Mouse (Mus musculus) B cell, adult 2 months (primary cell): ENCODE measurements around the gene Dusp16.
"Not testable (repeated sequence)": the region's sequence is repeated elsewhere in the genome, so short reads cannot be mapped to it uniquely, and the experiment has no call there.

Experiments
- DNase-seq, 2 experiments: peaks; one replicate each; pipeline ENCODE4 v3.0.0; 2022

Dusp16 gene

DNA sequence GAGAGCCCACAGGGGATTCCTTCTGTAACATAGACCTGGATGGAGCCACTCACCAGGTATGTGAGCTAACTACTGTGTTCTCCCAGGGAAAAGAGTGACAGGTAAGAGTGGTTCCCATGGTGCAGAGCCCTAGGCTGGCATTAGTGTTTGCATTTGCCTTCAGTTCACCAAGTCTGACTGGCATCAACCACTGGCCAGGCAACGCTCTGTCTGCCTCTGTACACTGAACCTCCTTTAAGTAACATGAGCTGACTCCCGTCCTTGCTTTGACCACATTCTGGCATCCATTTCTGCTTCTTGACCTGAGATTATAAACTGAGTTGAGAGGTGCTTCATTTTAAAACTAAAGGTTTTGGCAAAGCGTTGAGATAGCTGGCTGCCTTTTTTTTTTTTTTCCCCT, 96.8 kb downstream of the Dusp16 start:
- no peak for DNase-seq

DNA sequence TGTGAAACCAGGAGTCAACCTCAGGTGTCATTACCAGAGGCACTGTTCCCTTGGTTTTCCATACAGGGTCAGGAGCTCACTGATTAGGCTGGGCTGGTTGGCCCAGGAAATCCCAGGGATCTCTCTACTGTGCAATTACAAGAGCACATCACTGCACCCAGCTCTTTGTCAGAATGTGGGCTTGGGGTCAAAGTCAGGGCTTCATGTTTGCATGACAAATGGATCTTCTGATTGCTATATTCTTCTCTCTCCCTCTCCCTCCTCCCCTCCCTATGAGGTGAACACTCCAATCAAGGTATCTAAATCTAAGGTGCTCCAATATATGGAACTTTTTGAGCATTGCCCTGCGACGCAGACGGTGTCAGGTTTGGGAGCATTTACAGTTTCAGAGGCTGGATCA, 97.4 kb downstream of the Dusp16 start:
- DNase-seq = no peak

DNA sequence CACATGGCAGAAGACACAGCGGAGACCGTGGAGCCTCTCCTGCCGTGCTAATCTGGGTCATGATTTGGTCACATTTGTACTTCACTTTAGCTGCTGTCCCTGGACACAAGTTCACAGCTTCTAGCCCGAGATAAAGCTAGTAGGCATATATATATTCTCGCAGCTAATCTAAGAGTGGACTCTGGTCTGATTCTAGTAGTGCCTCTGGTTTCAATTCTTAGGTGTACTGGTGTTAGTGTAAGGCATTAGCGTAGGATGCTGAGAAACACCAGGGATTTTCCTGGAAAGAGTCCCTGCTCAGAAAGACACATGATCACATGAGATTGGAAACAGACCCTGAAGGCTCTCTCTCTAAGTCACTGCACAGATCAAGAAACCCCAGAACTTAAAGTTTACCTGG, 97.9 kb downstream of the Dusp16 start:
- DNase-seq = no peak

DNA sequence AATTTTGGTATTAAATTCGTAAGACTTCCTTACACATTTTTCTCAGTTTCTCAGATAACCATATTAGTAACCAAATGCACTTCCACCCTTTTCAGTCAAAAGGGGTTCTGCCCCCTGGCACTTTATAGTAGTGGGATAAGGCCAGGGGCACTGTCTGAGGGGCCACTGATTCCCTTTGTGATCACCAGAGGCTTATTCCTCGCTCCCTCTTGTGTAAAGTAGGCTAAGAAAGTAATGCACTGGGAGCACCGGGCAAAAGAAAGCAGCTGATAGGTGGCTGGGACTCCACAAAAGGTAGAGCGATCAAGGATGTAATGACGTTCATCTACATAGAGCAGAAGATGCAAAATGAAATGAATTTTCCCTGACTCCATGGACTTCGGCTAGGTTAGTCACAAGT, 106.9 kb downstream of the Dusp16 start:
- DNase-seq = no peak

DNA sequence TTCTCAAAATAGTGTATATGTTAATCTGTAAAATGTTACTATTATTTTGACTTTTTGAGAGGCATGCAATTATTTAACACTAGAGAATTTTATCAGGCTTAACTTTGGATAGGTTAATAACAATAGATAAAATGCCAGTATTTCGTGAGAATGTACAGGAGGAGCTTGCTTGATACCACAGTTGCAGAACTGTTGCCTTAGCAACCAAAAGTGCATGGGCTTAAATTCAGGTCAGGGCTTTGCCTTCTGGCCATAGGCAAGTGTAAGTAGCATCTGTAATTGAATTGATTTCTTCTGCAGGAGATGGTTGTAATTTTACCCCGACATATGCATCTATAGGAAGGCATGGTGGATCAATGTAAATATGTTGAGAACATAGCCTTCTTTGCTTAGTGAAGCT, 107.4 kb downstream of the Dusp16 start:
- DNase-seq = no peak

DNA sequence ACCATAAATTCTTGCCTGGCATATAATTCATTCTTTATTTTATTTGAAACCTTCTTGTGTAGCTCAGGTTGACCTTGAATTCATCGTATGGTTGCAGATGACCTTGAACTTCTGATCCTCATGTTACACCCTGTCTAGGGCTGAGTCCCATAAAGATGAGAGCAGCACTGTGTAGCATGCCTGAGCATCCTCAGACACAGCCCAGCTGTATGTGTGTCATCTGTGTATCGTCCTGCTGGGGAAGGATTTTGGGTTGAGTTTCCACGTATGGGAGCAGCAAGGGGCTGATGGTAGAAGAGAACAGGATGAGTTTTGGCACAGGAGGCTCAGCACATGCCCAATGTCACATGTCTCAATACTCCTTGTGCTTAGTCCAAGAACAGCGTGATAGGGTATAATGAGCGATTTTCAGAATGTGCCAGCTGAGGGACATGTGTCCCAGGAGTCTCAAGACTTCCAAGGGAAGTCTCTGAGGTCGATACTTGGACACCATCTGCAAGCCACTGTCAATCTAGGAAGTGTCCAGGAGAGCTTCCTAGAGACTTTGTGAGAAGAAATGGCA, 108.0 kb downstream of the Dusp16 start:
- no peak for DNase-seq

DNA sequence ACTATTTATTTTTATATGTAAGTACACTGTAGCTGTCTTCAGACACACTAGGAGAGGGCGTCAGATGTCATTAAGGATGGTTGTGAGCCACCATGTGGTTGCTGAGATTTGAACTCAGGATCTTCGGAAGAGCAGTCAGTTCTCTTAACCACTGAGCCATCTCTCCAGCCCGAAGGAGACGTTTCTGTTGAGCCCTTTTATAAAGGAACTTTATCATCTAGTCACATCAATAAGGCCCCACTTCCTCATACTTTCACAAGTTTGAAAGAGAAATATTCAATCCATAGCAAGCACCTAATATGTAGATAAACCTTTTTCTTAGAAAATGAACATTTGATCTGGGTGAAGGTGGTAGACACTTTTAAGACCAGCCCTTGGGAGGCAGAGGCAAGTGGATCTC, 113.1 kb downstream of the Dusp16 start:
- DNase-seq = not testable (repeated sequence)

DNA sequence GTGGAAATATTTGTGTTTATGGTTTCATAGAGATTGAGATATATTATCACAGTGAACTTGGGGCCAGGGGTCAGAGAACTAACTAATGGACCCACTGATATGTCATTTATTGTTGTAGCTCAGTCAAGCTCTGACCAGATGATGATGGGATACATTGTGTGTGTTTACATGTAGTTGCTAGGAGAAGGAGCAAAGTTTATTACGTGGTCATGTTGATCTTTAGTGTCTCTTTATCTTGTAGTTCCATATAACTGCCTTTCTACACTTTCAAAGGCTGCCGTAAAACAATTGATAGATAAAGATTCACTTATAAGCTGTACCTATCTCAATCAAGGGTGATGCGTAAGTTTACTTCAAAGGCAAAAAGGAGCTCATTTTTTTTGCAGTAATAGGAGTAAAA, 114.4 kb downstream of the Dusp16 start:
- no peak for DNase-seq

DNA sequence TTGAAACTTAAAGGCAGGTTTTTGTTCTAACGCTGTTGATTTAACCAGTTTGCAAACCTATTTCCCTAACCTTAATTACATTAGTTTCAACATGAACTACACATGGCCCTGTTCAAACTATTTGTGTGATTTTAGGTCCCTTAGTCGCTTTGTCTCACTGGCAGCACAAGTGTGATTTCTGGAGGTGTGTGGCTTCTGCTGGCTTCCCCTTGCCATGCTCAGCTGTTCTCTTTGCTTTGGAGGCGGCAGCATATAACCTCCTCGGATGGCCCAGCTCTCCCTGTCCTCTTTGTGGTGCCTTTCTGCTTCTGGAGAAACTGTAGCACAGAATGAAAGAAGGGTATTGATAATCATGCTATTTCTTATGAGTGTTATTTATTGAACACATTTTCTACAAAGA, 114.9 kb downstream of the Dusp16 start:
- DNase-seq = no peak

DNA sequence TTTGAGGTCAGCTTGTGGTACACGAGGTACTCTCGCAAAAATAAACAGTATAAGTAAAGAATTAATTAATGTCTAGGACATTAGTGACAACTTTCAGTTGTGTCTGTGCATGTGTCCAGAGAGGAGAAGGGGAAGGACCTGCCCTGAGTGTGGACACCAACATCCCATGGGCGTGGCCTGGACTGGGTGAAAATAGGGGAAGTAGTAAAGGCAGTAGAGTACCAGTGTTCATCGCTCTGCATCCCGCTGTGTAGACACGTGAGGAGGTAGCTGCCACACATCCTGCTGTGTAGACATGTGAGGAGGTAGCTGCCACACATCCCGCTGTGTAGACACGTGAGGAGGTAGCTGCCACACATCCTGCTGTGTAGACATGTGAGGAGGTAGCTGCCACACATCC, 118.7 kb downstream of the Dusp16 start:
- peak; percentile 6 to 19 for DNase-seq

DNA sequence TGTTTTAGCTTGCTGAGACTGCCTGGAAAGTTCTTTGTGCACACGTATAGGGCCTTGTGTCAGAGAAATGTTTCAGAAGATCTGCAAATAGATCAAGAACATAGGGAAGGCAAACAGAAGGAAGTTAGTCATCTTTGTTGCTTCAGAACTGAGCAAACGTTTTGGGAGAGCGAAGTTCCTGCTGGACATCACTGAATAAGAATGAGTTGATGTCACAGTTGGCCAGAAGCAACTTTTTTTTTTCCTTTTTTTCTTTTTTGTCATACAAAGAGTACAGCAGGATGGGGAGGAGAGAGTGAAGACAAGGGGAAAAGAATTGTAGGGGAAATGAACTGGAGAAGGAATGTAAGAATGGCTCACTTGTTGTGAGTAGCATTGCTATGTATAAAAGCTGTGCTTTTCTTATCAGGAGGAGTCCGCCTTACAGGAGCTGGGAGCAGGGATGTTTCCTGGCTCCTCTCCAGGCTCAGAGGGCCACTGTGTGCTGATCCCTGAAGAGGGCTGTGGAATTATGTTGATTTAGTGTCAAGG, 121.5 kb downstream of the Dusp16 start:
- DNase-seq = no peak

DNA sequence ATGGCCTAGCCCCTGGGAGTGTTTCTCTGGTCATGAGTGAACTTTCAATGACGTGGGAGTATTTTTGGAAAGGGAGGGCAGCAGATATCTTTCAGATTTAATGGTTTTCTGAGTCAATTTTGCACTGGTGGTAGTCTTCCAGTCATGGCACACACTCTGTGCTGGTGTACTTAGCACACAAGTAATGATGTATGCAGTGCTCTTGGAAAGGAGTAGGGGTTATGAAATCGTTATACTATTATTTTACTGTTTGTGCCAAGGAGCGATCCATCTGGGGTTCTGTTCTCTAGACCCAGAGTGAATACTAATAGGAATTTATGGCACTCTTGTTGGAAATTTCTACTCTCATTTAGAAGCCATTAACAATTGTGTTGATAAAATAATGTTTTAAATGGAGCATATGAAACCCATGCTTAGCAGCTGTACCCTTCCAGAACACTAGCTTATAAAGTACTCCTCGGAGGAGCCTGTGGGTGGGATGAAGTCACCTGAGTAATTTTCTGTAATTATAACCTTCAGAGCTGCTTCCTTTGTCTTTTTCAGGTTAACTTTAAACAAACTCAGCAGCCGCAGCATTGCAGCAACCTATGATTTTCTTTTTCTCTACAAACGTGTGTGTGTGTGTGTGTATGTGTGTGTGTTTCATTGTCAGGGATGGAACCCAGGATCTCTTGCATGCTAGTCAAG, 123.1 kb downstream of the Dusp16 start:
- no peak for DNase-seq

DNA sequence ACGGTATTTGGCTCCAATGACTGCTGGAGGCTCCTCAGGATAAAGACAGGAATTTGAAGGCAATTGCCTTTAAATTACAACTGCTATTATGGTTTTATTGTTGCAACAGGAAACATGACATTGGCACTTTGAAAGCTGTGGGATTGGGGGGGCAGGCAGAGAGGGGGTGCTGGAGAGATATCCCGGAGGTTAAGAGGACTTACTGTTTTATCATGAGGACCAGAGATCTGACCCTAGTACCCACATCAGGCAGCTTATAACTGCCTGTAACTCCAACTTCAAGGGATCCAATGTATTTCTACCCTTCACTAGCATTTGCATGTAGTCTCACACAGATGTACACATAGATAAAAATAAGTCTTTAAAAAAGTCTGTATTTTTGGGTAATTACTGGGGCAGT, 123.9 kb downstream of the Dusp16 start:
- DNase-seq = no peak

DNA sequence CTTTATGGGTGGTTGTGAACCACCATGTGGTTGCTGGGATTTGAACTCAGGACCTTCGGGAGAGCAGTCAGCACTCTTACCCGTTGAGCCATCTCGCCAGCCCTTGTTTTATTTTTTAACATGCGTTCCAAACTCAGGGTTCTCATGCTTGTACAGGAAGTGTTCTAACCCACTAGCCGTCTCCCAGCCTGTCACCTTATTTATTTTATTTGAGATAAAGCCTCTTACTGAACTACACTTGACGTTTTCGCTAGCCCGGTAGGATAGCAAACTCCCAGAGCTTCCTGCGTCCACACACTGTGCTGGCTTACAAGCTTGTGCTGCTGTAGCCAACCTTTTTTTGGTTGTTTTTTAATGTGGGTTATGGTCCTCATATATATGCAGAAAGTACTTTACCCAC, 126.6 kb downstream of the Dusp16 start:
- no peak for DNase-seq
